23 mouse cellular contexts compared by ENCODE assay signal in the genomic region with DNA sequence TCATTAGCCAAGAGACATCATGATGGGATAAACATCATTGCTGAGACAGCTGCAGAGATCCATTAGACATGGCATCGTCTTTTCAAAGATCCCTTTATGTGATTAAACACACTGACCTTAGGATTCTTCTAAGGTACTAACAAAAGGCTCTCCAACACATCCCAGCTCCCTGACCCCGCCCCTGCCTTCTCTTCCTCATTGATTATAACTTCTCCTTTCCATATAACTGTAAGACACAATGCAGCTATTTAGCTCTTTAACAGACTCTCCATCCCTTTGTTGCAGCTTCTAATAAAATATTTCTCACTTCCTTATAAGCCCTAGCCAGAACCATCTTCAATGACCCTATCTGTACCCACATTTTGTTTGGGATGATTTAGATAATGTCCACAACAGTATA. TPM values are rescaled to one million over a fixed set of nuclear protein-coding genes. Genes with fewer than 3 reads are reported as not detected.
A peak's percentile ranks its signal among the peaks of the same experiment; 100 is the strongest.
DNase-seq lines count a peak whose midpoint lies in the region; ATAC-seq lines count a peak whose summit lies in the region.
"Had no signal": no experiment of that assay in that cellular context is flagged by ENCODE, and none has a peak within 500 bp of the region (broad histone marks: within the 10 kb centered on the region; RNA-seq: fewer than 3 reads in every experiment).

No protein-coding gene starts in this region.

- H3K9me3 ChIP-seq in hindbrain, embryonic 16.5 days (ENCODE audit: control insufficient read depth, low read length) = no peaks in the 10 kb centered on the region
- H3K9me3 ChIP-seq: embryonic facial prominence, embryonic 12.5 days; embryonic facial prominence, embryonic 15.5 days; heart, embryonic 13.5 days; hindbrain, embryonic 12.5 days; hindbrain, embryonic 15.5 days; intestine, embryonic 15.5 days had no signal

- 76% methylated on average over 2 of the region's 2 CpGs for WGBS in hindbrain, embryonic 16.5 days

- H3K4me2 ChIP-seq in hindbrain, embryonic 16.5 days (ENCODE audit: low read length) = no peak overlapping the region
- H3K4me2 ChIP-seq: embryonic facial prominence, embryonic 12.5 days; embryonic facial prominence, embryonic 15.5 days; heart, embryonic 13.5 days; hindbrain, embryonic 12.5 days; hindbrain, embryonic 15.5 days; intestine, embryonic 15.5 days had no signal

- DNase-seq in lung, postnatal 36 days = peak; percentile 56
- DNase-seq in lung, postnatal 10 days = no peak
- no peak for DNase-seq in ovary, postnatal 36 days (ENCODE audit: low spot score)
- DNase-seq in layer of hippocampus, adult 9-10 months (ENCODE audit: low spot score) = no peak
- DNase-seq: adrenal gland, postnatal 25 days; cerebellum, adult 11-12 months; cerebellum, adult 8-10 months; cerebellum, postnatal 10 days; cerebellum, postnatal 36 days; forebrain, postnatal 0 days; heart, postnatal 4 days had no signal

- no peaks in the 10 kb centered on the region for H3K4me1 ChIP-seq in hindbrain, embryonic 16.5 days (ENCODE audit: control insufficient read depth, insufficient read depth, low read depth, low read length)
- H3K4me1 ChIP-seq: embryonic facial prominence, embryonic 12.5 days; embryonic facial prominence, embryonic 15.5 days; heart, embryonic 13.5 days; hindbrain, embryonic 12.5 days; hindbrain, embryonic 15.5 days; intestine, embryonic 15.5 days had no signal

- H3K9ac ChIP-seq in hindbrain, embryonic 16.5 days (ENCODE audit: low read depth, low read length) = no peak overlapping the region
- H3K9ac ChIP-seq: embryonic facial prominence, embryonic 12.5 days; embryonic facial prominence, embryonic 15.5 days; forebrain, postnatal 0 days; heart, embryonic 13.5 days; hindbrain, embryonic 12.5 days; hindbrain, embryonic 15.5 days; intestine, embryonic 15.5 days had no signal

- peak; percentile 83 for ATAC-seq in granulocyte monocyte progenitor cell, adult 5-6 weeks (replicated peaks; ENCODE audit: poor library complexity, severe bottlenecking)
- ATAC-seq in megakaryocyte progenitor cell, adult 5-6 weeks (replicated peaks; ENCODE audit: poor library complexity) = peak; percentile 81
- ATAC-seq in hindbrain, embryonic 16.5 days = no peak
- ATAC-seq: activated CD4-positive, CD25-positive, alpha-beta regulatory T cell, adult 4 months; CD4-positive, CD25-positive, alpha-beta regulatory T cell, adult 4 months; forebrain, embryonic 14.5 days; forebrain, postnatal 0 days; intestine, embryonic 15.5 days had no signal

- H3K27me3 ChIP-seq in hindbrain, embryonic 16.5 days (replicated peaks; ENCODE audit: control insufficient read depth, insufficient read depth, low read length) = no peaks in the 10 kb centered on the region
- H3K27me3 ChIP-seq: embryonic facial prominence, embryonic 12.5 days; embryonic facial prominence, embryonic 15.5 days; heart, embryonic 13.5 days; hindbrain, embryonic 12.5 days; hindbrain, embryonic 15.5 days; intestine, embryonic 15.5 days had no signal

- H3K27ac ChIP-seq in hindbrain, embryonic 16.5 days (ENCODE audit: low read depth, low read length) = no peak overlapping the region
- H3K27ac ChIP-seq: embryonic facial prominence, embryonic 12.5 days; embryonic facial prominence, embryonic 15.5 days; heart, embryonic 13.5 days; hindbrain, embryonic 12.5 days; hindbrain, embryonic 15.5 days; intestine, embryonic 15.5 days had no signal

- no peaks in the 10 kb centered on the region for H3K36me3 ChIP-seq in hindbrain, embryonic 16.5 days (ENCODE audit: control insufficient read depth, insufficient read depth, low read length)
- H3K36me3 ChIP-seq: embryonic facial prominence, embryonic 12.5 days; embryonic facial prominence, embryonic 15.5 days; heart, embryonic 13.5 days; hindbrain, embryonic 12.5 days; hindbrain, embryonic 15.5 days; intestine, embryonic 15.5 days had no signal

- no peak overlapping the region for H3K4me3 ChIP-seq in hindbrain, embryonic 16.5 days (ENCODE audit: low read length)
- H3K4me3 ChIP-seq: embryonic facial prominence, embryonic 12.5 days; embryonic facial prominence, embryonic 15.5 days; heart, embryonic 13.5 days; hindbrain, embryonic 12.5 days; hindbrain, embryonic 15.5 days; intestine, embryonic 15.5 days had no signal

RNA-seq across cellular contexts. Expression of a gene that starts 24.7 kb away (rescaled TPM):
- total RNA-seq in granulocyte monocyte progenitor cell, adult 5-6 weeks (2014; fragmentation: Nextera tagmentation) = 2.9 and 4.2 TPM in 2 replicates
- 7.5 and 9.1 TPM in 2 replicates for total RNA-seq in granulocyte monocyte progenitor cell, adult 5-6 weeks (2017)
- 3.4 TPM in 2 replicates for total RNA-seq in megakaryocyte progenitor cell, adult 5-6 weeks (2015)
- total RNA-seq in megakaryocyte progenitor cell, adult 5-6 weeks (2017) = 6.9 and 7.6 TPM in 2 replicates
- 0.17 and 0.56 TPM in 2 replicates for polyA plus RNA-seq in hindbrain, embryonic 16.5 days (2015; fragmentation: Nextera tagmentation; extraction: Ambion mirVana)
- polyA plus RNA-seq: activated CD4-positive, CD25-positive, alpha-beta regulatory T cell, adult 4 months; CD4-positive, CD25-positive, alpha-beta regulatory T cell, adult 4 months had no signal
